Mouse (Mus musculus) embryonic facial prominence, embryonic 15.5 days (tissue): ENCODE results near the gene 4933405L10Rik. TPM values are rescaled to one million over a fixed set of nuclear protein-coding genes. Genes with fewer than 3 reads are reported as not detected.

ENCODE experiments used
- ATAC-seq: fragments of 200-750 bp; cut with Nextera tagmentation; 2 replicates; pipeline ENCODE4 v1.8.0; 2017; ENCODE audit warnings: low read depth, moderate TSS enrichment; ENCODE audit not compliant: insufficient number of reproducible peaks, low FRiP score, low TSS enrichment
- H3K27ac ChIP-seq: fragments of 300-500 bp; sonication (generic); replicated peaks from 2 replicates; pipeline ENCODE4 v1.5.1; 2015; ENCODE audit warnings: mild to moderate bottlenecking, inconsistent platforms
- H3K27me3 ChIP-seq: fragments of 300-500 bp; sonication (generic); 2 replicates; pipeline ENCODE4 v1.6.1; 2015; ENCODE audit warnings: inconsistent platforms
- H3K36me3 ChIP-seq: fragments of 300-500 bp; sonication (generic); 2 replicates; pipeline ENCODE4 v1.6.1; 2015; ENCODE audit warnings: mild to moderate bottlenecking, inconsistent platforms
- H3K4me1 ChIP-seq: fragments of 300-500 bp; sonication (generic); 2 replicates; pipeline ENCODE4 v1.6.1; 2015; ENCODE audit warnings: inconsistent platforms
- H3K4me2 ChIP-seq: fragments of 300-500 bp; sonication (generic); replicated peaks from 2 replicates; pipeline ENCODE4 v1.6.1; 2015; ENCODE audit warnings: mild to moderate bottlenecking, inconsistent platforms
- H3K4me3 ChIP-seq: fragments of 300-500 bp; sonication (generic); replicated peaks from 2 replicates; pipeline ENCODE4 v1.5.1; 2015; ENCODE audit warnings: mild to moderate bottlenecking, inconsistent platforms
- H3K9ac ChIP-seq: fragments of 300-500 bp; sonication (generic); 2 replicates; pipeline ENCODE4 v1.6.1; 2015; ENCODE audit warnings: inconsistent platforms
- H3K9me3 ChIP-seq: fragments of 300-500 bp; sonication (generic); replicated peaks from 2 replicates; pipeline ENCODE4 v1.6.1; 2016; ENCODE audit warnings: inconsistent platforms
- WGBS: fragments of 180-500 bp; shearing (Covaris S2); methylation state at CpG from one replicate; pipeline ENCODE4 v1.1.7; 2015; 5-methylcytosine and 5-hydroxymethylcytosine counted together
- polyA plus RNA-seq: library from polyadenylated mRNA; unstranded; fragments of >200 nt; fragmentation: Nextera tagmentation; extraction: Ambion mirVana; gene quantifications from 2 replicates; pipeline ENCODE4 v1.2.1, GENCODE M21; 2015

4933405L10Rik gene
- polyA plus RNA-seq, 1 experiment from 2014 or later = 0.20 TPM

DNA sequence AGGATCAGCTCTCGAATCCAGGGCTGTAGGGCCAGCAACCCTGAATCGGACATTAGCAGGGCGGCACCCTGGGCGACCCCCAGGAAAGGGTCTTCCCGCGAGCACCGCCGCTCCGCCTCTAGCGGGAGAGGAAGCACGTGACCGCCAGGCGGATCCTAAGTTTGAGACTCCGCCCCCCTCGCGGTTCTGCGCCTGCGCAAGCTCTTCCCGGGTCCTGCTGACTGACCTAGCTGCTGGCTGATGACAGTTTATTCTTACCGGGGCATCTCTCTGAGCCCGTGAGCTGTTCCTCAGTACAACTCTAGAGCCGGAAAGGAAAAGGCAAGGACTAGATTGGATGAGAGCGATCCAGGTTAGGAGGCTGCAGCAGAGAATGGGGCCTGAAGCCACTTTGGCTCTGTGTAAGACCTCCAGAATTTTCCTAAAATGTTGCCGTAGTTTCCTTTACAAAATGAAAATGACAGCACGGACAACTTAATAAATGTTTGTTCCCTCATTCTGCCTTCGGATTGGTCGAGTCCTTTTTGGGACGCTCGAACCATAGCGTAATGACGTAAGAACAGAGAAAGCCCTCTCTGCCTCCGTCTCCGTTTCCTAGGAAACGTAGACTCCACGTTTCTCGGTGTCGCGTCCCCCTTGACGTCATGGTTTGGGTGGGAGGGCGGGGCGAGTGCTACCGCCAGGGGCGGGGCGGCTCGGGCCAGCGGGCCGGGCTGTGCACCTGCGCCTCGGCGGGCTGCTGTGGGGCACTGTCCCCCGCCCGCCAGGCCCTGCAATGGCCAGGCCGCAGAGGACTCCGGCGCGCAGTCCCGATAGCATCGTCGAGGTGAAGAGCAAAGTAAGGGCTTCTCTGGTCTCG, 6.3 kb upstream of the 4933405L10Rik start, which contains the start of the genes Acd and Pard6a:
Gene Acd (minus strand): TSS at position 137 of the 859 bp plus-strand sequence.
Gene Pard6a (plus strand): TSS at position 183 of the 859 bp plus-strand sequence.
- ATAC-seq = peak; percentile 81
- H3K27me3 ChIP-seq = no peaks in the 10 kb centered on the region
- H3K36me3 ChIP-seq = peaks cover 42% of the 10 kb centered on the region
- peaks cover 25% of the 10 kb centered on the region for H3K4me1 ChIP-seq
- H3K4me2 ChIP-seq = peak within 1 kb of the TSS; percentile 93
- peak within 1 kb of the TSS; percentile 71 for H3K4me3 ChIP-seq
- H3K27ac ChIP-seq = peak within 1 kb of the TSS; percentile 96
- WGBS = under 1% methylated on average over 60 of the region's 60 CpGs
- peak within 1 kb of the TSS; percentile 52 for H3K9ac ChIP-seq
- no peaks in the 10 kb centered on the region for H3K9me3 ChIP-seq

DNA sequence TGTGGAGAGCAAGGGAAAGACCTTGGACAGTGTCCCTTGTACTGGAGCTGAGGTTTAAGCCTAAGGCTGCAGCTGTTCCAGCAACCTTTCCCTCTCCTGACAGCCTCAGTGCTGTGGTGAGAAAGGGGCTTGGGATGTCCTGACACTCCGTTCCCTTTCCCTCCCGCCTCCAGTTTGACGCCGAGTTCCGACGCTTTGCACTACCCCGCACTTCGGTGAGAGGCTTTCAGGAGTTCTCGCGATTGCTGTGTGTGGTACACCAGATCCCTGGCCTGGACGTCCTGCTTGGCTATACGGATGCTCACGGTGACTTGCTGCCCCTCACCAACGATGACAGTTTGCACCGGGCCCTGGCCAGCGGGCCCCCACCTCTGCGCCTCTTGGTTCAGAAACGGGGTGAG, 5.5 kb upstream of the 4933405L10Rik start:
- Histone ChIP-seq H3K27me3 (no peaks in the 10 kb centered on the region), H3K27ac (peak overlapping the region; percentile 96; the same call in 1 of the 2 replicates), H3K4me1 (peaks cover 31% of the 10 kb centered on the region), H3K4me2 (peak overlapping the region; percentile 93), H3K9ac (peak overlapping the region; percentile 44), H3K36me3 (peaks cover 41% of the 10 kb centered on the region), H3K9me3 (no peaks in the 10 kb centered on the region), H3K4me3 (peak overlapping the region; percentile 71)
- 41% methylated on average over 18 of the region's 18 CpGs for WGBS
- no peak for ATAC-seq

DNA sequence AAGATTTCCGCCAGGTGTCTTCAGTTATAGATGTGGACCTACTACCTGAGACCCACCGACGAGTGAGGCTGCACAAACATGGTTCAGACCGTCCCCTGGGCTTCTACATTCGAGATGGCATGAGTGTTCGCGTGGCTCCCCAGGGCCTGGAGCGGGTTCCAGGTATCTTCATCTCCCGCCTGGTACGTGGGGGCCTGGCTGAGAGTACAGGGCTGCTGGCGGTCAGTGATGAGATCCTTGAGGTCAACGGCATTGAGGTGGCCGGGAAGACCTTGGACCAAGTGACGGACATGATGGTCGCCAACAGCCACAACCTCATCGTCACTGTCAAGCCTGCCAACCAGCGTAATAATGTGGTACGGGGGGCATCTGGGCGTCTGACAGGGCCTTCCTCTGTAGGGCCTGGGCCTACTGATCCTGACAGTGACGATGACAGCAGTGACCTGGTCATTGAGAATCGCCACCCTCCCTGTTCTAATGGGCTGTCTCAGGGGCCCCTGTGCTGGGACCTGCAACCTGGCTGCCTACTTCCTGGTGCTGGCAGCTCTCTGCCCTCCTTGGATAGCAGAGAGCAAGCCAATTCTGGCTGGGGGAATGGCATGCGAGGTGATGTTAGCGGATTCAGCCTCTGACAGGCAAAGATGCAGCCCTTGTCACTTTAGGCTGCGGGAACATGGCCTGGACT, 4.6 kb upstream of the 4933405L10Rik start:
- no peak overlapping the region for H3K4me3 ChIP-seq

GRCm38 (mm10) chr8:105704146-105704812, 3.2 kb upstream of the 4933405L10Rik start:
- H3K27me3 ChIP-seq = no peaks in the 10 kb centered on the region

More for the DNA sequence above, 4.6 kb upstream of the 4933405L10Rik start:
- Histone ChIP-seq H3K4me1 (peaks cover 37% of the 10 kb centered on the region), H3K27me3 (no peaks in the 10 kb centered on the region), H3K36me3 (peaks cover 33% of the 10 kb centered on the region), H3K4me2 (peak overlapping the region; percentile 93; the same call in 1 of the 2 replicates), H3K27ac (no peak overlapping the region), H3K9me3 (no peaks in the 10 kb centered on the region), H3K9ac (no peak overlapping the region)
- no peak for ATAC-seq
- WGBS = 89% methylated on average over 24 of the region's 24 CpGs

GRCm38 (mm10) chr8:105704955-105705354, 2.5 kb upstream of the 4933405L10Rik start:
- no peak for ATAC-seq
- H3K4me1 ChIP-seq = peaks cover 29% of the 10 kb centered on the region
- no peaks in the 10 kb centered on the region for H3K27me3 ChIP-seq
- H3K36me3 ChIP-seq = peaks cover 21% of the 10 kb centered on the region
- H3K4me3 ChIP-seq = no peak overlapping the region
- no peak overlapping the region for H3K27ac ChIP-seq
- H3K4me2 ChIP-seq = no peak overlapping the region
- WGBS = 92% methylated on average over 6 of the region's 6 CpGs
- no peak overlapping the region for H3K9ac ChIP-seq
- no peaks in the 10 kb centered on the region for H3K9me3 ChIP-seq

More at GRCm38 (mm10) chr8:105704146-105704812, 3.2 kb upstream of the 4933405L10Rik start:
- Histone ChIP-seq H3K9ac (no peak overlapping the region), H3K9me3 (no peaks in the 10 kb centered on the region), H3K4me1 (peaks cover 36% of the 10 kb centered on the region), H3K27ac (no peak overlapping the region), H3K36me3 (peaks cover 21% of the 10 kb centered on the region), H3K4me3 (no peak overlapping the region), H3K4me2 (no peak overlapping the region)
- WGBS = 89% methylated on average over 34 of the region's 34 CpGs
- ATAC-seq = no peak

- Histone ChIP-seq H3K4me2 (peak overlapping the region; percentile 97; the same call in 1 of the 2 replicates), H3K27me3 (no peaks in the 10 kb centered on the region), H3K27ac (no peak overlapping the region), H3K36me3 (peaks cover 21% of the 10 kb centered on the region), H3K9me3 (no peaks in the 10 kb centered on the region), H3K9ac (no peak overlapping the region), H3K4me3 (peak overlapping the region; percentile 87; the same call in 1 of the 2 replicates), H3K4me1 (peaks cover 24% of the 10 kb centered on the region)
- no peak for ATAC-seq
- 83% methylated on average over 12 of the region's 12 CpGs for WGBS
Measured at GRCm38 (mm10) chr8:105706426-105706825, 1.0 kb upstream of the 4933405L10Rik start.

DNA sequence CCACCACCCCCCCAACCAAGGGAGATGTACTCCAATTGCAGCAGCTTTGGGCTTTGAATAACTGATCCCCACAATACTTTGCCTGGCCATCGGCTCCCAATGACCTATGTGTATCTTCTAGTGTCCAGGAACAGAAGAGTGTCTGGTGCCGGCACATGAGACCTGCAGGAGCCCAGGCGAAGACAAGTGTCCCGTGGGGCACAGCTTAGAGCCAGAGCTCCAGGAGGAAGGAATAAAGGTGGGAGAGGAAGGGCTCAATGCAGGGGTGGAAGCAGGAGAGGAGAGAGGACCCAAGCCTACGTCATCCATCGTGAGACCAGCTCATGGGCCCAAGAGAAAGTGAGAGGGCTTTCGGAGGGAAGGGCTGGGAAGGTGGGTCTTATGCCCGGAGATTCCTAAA, 1.2 kb downstream of the 4933405L10Rik start:
- no peak overlapping the region for H3K27ac ChIP-seq
- peaks cover 14% of the 10 kb centered on the region for H3K4me1 ChIP-seq
- no peak overlapping the region for H3K9ac ChIP-seq
- WGBS = 92% methylated on average over 8 of the region's 8 CpGs
- H3K4me3 ChIP-seq = no peak overlapping the region
- peaks cover 11% of the 10 kb centered on the region; the same call in 1 of the 2 replicates for H3K36me3 ChIP-seq
- H3K4me2 ChIP-seq = no peak overlapping the region
- H3K27me3 ChIP-seq = no peaks in the 10 kb centered on the region
- no peak for ATAC-seq
- no peaks in the 10 kb centered on the region for H3K9me3 ChIP-seq

GRCm38 (mm10) chr8:105709317-105709716, 1.9 kb downstream of the 4933405L10Rik start:
- Histone ChIP-seq H3K9ac (no peak overlapping the region), H3K36me3 (peaks cover 5% of the 10 kb centered on the region; the same call in 1 of the 2 replicates), H3K4me3 (no peak overlapping the region), H3K4me2 (no peak overlapping the region), H3K4me1 (peaks cover 14% of the 10 kb centered on the region), H3K9me3 (no peaks in the 10 kb centered on the region), H3K27ac (no peak overlapping the region), H3K27me3 (no peaks in the 10 kb centered on the region)
- WGBS = 70% methylated on average over 14 of the region's 14 CpGs
- ATAC-seq = no peak

DNA sequence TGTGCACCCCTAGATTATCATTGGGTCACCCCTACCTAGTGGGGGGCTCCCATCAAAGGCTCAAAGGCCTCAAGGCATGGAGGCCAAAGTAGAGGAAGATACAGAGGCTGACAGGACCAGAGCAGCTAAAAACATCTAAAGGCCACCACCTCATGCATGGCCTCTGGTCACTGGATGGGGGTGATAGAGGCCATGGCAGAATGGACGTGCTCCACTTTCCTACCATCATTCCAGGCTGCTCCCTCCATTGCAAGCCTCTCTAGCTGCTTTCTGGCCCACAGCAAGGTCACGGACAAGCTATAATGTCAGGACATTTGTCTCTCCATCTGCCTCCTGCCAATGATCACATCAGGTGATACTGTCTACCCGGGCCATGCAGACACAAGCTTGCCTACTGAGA, 4.8 kb downstream of the 4933405L10Rik start:
- no peaks in the 10 kb centered on the region for H3K9me3 ChIP-seq
- peaks cover 2% of the 10 kb centered on the region; the same call in 1 of the 2 replicates for H3K4me1 ChIP-seq
- ATAC-seq = no peak
- H3K9ac ChIP-seq = no peak overlapping the region
- no peak overlapping the region for H3K4me2 ChIP-seq
- no peak overlapping the region for H3K27ac ChIP-seq
- H3K27me3 ChIP-seq = no peaks in the 10 kb centered on the region
- no peaks in the 10 kb centered on the region for H3K36me3 ChIP-seq
- 82% methylated on average over 3 of the region's 3 CpGs for WGBS
- H3K4me3 ChIP-seq = no peak overlapping the region

GRCm38 (mm10) chr8:105714139-105714538, 6.7 kb downstream of the 4933405L10Rik start:
- H3K4me3 ChIP-seq = no peak overlapping the region
- H3K4me1 ChIP-seq = no peaks in the 10 kb centered on the region
- H3K27ac ChIP-seq = 0 out of 2 replicates have a peak overlapping the region, but pooled peaks have one; percentile 73
- WGBS = 7% methylated on average over 3 of the region's 3 CpGs
- H3K4me2 ChIP-seq = no peak overlapping the region
- no peak overlapping the region for H3K9ac ChIP-seq
- H3K27me3 ChIP-seq = no peaks in the 10 kb centered on the region
- no peaks in the 10 kb centered on the region for H3K36me3 ChIP-seq
- peak; percentile 52; the same call in 1 of the 2 replicates for ATAC-seq
- no peaks in the 10 kb centered on the region for H3K9me3 ChIP-seq
